Mouse (Mus musculus) gastrocnemius, postnatal 10 days (tissue): ENCODE results near the gene Vwa5b2. TPM values are rescaled to one million over a fixed set of nuclear protein-coding genes. Genes with fewer than 3 reads are reported as not detected.

Experiments
- DNase-seq: peaks from one replicate; pipeline ENCODE4 v3.0.0; 2021; ENCODE audit warnings: mixed read lengths
- total RNA-seq, 2 experiments: library from RNA; stranded (reverse); gene quantifications; 2 replicates each; pipeline ENCODE4 v1.2.3; 2021

The Vwa5b2 gene
- total RNA-seq, 2 experiments from 2014 or later: 0.07 to 0.16 TPM

GRCm38 (mm10) chr16:20610501-20611356 is 21.5 kb downstream of the Vwa5b2 start:
- peak; percentile 69 for DNase-seq

- DNase-seq: peak; percentile 78
Measured at GRCm38 (mm10) chr16:20611357-20612227, 22.3 kb downstream of the Vwa5b2 start, which contains the start of the genes Eef1akmt4, Gm49333 and Alg3. TSS of gene Eef1akmt4 (plus strand) at chr16:20611593. TSS of gene Gm49333 (plus strand) at chr16:20611610. TSS of gene Alg3 (minus strand) at chr16:20611735.

- peak; percentile 47 for DNase-seq
Measured at GRCm38 (mm10) chr16:20619541-20620398, 30.5 kb downstream of the Vwa5b2 start.

GRCm38 (mm10) chr16:20620399-20620735 is 31.1 kb downstream of the Vwa5b2 start:
- DNase-seq: no peak

GRCm38 (mm10) chr16:20620751-20621190 is 31.5 kb downstream of the Vwa5b2 start:
- DNase-seq: peak; percentile 36

- peak; percentile 59 for DNase-seq
Measured at GRCm38 (mm10) chr16:20621191-20621990, 32.1 kb downstream of the Vwa5b2 start, which contains the start of gene Camk2n2. TSS of gene Camk2n2 (minus strand) at chr16:20621287.

- DNase-seq: peak; percentile 17
Measured at GRCm38 (mm10) chr16:20621991-20622685, 32.9 kb downstream of the Vwa5b2 start.

GRCm38 (mm10) chr16:20623211-20623610 is 33.9 kb downstream of the Vwa5b2 start:
- no peak for DNase-seq

GRCm38 (mm10) chr16:20628871-20629391 is 39.7 kb downstream of the Vwa5b2 start:
- DNase-seq: no peak

GRCm38 (mm10) chr16:20629731-20630634 is 40.7 kb downstream of the Vwa5b2 start, which contains the start of gene Ece2:
TSS of gene Ece2 (plus strand) at chr16:20629828.
- peak; percentile 25 for DNase-seq

- DNase-seq: no peak
Measured at GRCm38 (mm10) chr16:20637410-20637809, 48.1 kb downstream of the Vwa5b2 start.

- no peak for DNase-seq
Measured at GRCm38 (mm10) chr16:20638367-20638766, 49.1 kb downstream of the Vwa5b2 start.

GRCm38 (mm10) chr16:20642161-20642560 is 52.9 kb downstream of the Vwa5b2 start:
- DNase-seq: peak; percentile 77

- DNase-seq: no peak
Measured at GRCm38 (mm10) chr16:20643911-20644310, 54.6 kb downstream of the Vwa5b2 start.

- peak; percentile 98 for DNase-seq
Measured at GRCm38 (mm10) chr16:20651076-20651946, 62.0 kb downstream of the Vwa5b2 start, which contains the start of gene Psmd2. TSS of gene Psmd2 (plus strand) at chr16:20651652.

GRCm38 (mm10) chr16:20651947-20652310 is 62.7 kb downstream of the Vwa5b2 start:
- DNase-seq: no peak

GRCm38 (mm10) chr16:20653315-20653714 is 64.0 kb downstream of the Vwa5b2 start:
- no peak for DNase-seq
